ENCODE assay signal across 10 mouse cellular contexts in genomic region chr1:155784343-155785205, GRCm38 (mm10). TPM values are rescaled to one million over a fixed set of nuclear protein-coding genes. Genes with fewer than 3 reads are reported as not detected.
DNase-seq lines count a peak whose midpoint lies in the region; ATAC-seq and TF ChIP-seq lines count a peak whose summit lies in the region.
"Had no signal": no experiment of that assay in that cellular context is flagged by ENCODE, and none has a peak within 500 bp of the region (broad histone marks: within the 10 kb centered on the region; RNA-seq: fewer than 3 reads in every experiment).

No protein-coding gene starts in this region.

- H3K27me3 ChIP-seq in ES-Bruce4 (ENCODE audit: control insufficient read depth, insufficient read depth, low read length, poor library complexity, severe bottlenecking) = no peaks in the 10 kb centered on the region
- no peaks in the 10 kb centered on the region for H3K27me3 ChIP-seq in forebrain, embryonic 12.5 days

- H3K9ac ChIP-seq in ES-Bruce4 (ENCODE audit: low read depth, poor library complexity, severe bottlenecking) = no peak overlapping the region
- H3K9ac ChIP-seq in forebrain, embryonic 12.5 days = no peak overlapping the region

- 42% methylated on average over 19 of the region's 19 CpGs for WGBS in forebrain, embryonic 12.5 days

- 0 out of 2 replicates have a peak, but pooled peaks have one; percentile 37 for ATAC-seq in forebrain, embryonic 12.5 days (ENCODE audit: low FRiP score)
- no peak for ATAC-seq in erythroblast, adult 5-6 weeks (replicated peaks; ENCODE audit: low FRiP score, poor library complexity, severe bottlenecking)

- H3K4me1 ChIP-seq in ES-Bruce4 (ENCODE audit: control insufficient read depth, insufficient read depth, low read length) = no peaks in the 10 kb centered on the region
- H3K4me1 ChIP-seq in forebrain, embryonic 12.5 days = peaks cover 6% of the 10 kb centered on the region

- no peaks in the 10 kb centered on the region for H3K36me3 ChIP-seq in ES-Bruce4 (ENCODE audit: control insufficient read depth, insufficient read depth, low read length, poor library complexity, severe bottlenecking)
- H3K36me3 ChIP-seq in forebrain, embryonic 12.5 days (replicated peaks) = peaks cover 39% of the 10 kb centered on the region

- no peak overlapping the region for H3K27ac ChIP-seq in ES-Bruce4 (ENCODE audit: insufficient read depth, low read length)
- H3K27ac ChIP-seq in forebrain, embryonic 12.5 days = no peak overlapping the region

- DNase-seq in adrenal gland, postnatal 10 days = peak; percentile 77
- peak; percentile 76 for DNase-seq in heart, postnatal 4 days
- peak; percentile 80 to 84 for DNase-seq in kidney, postnatal 4 days
- peak; percentile 59 to 70 for DNase-seq in lung, postnatal 4 days
- peak; percentile 84 for DNase-seq in retina, postnatal 1 day

- TF ChIP-seq EP300 in ES-Bruce4 (IDR thresholded peaks at IDR 0.05; ENCODE audit: insufficient read depth, low read depth, low read length) = no peak

- no peak overlapping the region for H3K4me3 ChIP-seq in ES-Bruce4 (ENCODE audit: low read depth, low read length)
- H3K4me3 ChIP-seq in forebrain, embryonic 12.5 days (replicated peaks) = no peak overlapping the region

- TF ChIP-seq CTCF in ES-Bruce4 (IDR thresholded peaks at IDR 0.05; ENCODE audit: low read depth, low read length) = peak; percentile 71

- H3K9me3 ChIP-seq in ES-Bruce4 (replicated peaks; ENCODE audit: control insufficient read depth, insufficient read depth, low read length, poor library complexity, severe bottlenecking) = no peaks in the 10 kb centered on the region
- no peaks in the 10 kb centered on the region for H3K9me3 ChIP-seq in forebrain, embryonic 12.5 days

- TF ChIP-seq POLR2A in ES-Bruce4 (IDR thresholded peaks at IDR 0.05; ENCODE audit: insufficient read depth, low read length) = no peak

- no peak overlapping the region for H3K4me2 ChIP-seq in forebrain, embryonic 12.5 days

RNA-seq across cellular contexts. Expression of gene Qsox1, which starts 28.1 kb away (rescaled TPM):
- 14.7 and 18.1 TPM in 2 replicates for polyA plus RNA-seq in ES-Bruce4 (2011; ENCODE audit: insufficient read depth, insufficient read length, low read depth, missing spikeins)
- 10 to 100 TPM; 54.5 to 79.0 TPM for total RNA-seq in adrenal gland, postnatal 10 days (2021)
- polyA plus RNA-seq in forebrain, embryonic 12.5 days (2016; fragmentation: Nextera tagmentation; extraction: Ambion mirVana) = 16.1 and 16.6 TPM in 2 replicates
- 10 to 100 TPM; 76.5 to 77.4 TPM for total RNA-seq in heart, postnatal 4 days (2021)
- total RNA-seq in erythroblast, adult 5-6 weeks (2015; ENCODE audit: low replicate concordance) = 1.5 and 4.2 TPM in 2 replicates
- 4.6 and 8.2 TPM in 2 replicates for total RNA-seq in erythroblast, adult 5-6 weeks (2017; ENCODE audit: low replicate concordance)

RNA-seq across cellular contexts. Expression of gene Lhx4, which starts 33.1 kb away (rescaled TPM):
- polyA plus RNA-seq in ES-Bruce4 (2011; ENCODE audit: insufficient read depth, insufficient read length, low read depth, missing spikeins) = not detected in 2 replicates
- not detected for total RNA-seq in adrenal gland, postnatal 10 days (2021)
- 0.14 TPM in 2 replicates for polyA plus RNA-seq in forebrain, embryonic 12.5 days (2016; fragmentation: Nextera tagmentation; extraction: Ambion mirVana)
- not detected for total RNA-seq in heart, postnatal 4 days (2021)
- not detected in 2 replicates for total RNA-seq in erythroblast, adult 5-6 weeks (2015; ENCODE audit: low replicate concordance)
- not detected in 2 replicates for total RNA-seq in erythroblast, adult 5-6 weeks (2017; ENCODE audit: low replicate concordance)
- total RNA-seq: gastrocnemius, postnatal 4 days had no signal
- polyA plus RNA-seq: stomach, embryonic 16.5 days had no signal

Comparison
In these comparisons a context has a peak if more than half of its experiments do, and no peak if none do; other contexts are left out.
1. RNA of gene Qsox1, which starts 28.1 kb away (total RNA-seq): 54.5 to 79.0 TPM in adrenal gland, postnatal 10 days and 76.5 to 77.4 TPM in heart, postnatal 4 days; 1.5 to 8.2 TPM in erythroblast, adult 5-6 weeks; every median in the first group is over 4 times any median in the second.
2. Peak in every context shown above with its lines, with median percentiles within 50 percentile points of each other: DNase-seq.